13 mouse cellular contexts compared by ENCODE assay signal in the genomic region with DNA sequence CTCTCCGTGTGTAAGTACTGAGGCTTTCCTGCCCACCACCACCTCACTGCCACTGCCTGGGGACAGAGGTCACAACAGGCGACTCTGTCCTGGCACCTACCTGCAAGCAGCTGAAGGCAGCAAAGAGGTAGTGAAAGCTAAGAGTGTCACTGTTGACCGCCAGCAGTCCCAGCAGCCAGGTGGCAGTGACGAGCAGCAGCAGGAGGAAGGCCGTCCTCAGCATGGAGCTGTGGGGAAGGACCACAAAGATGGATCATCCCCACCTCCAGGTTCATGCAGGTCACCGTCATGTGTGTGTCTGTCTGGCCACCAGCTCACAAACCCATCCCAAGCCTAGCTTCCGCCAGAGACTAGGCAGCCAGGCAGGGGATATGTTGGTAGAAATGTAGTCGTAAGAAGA. TPM values are rescaled to one million over a fixed set of nuclear protein-coding genes. Genes with fewer than 3 reads are reported as not detected.
DNase-seq lines count a peak whose midpoint lies in the region; ATAC-seq and TF ChIP-seq lines count a peak whose summit lies in the region.
"Had no signal": no experiment of that assay in that cellular context is flagged by ENCODE, and none has a peak within 500 bp of the region (broad histone marks: within the 10 kb centered on the region; RNA-seq: fewer than 3 reads in every experiment).

No protein-coding gene starts in this region.

- H3K4me1 ChIP-seq in cerebellum, adult 2 months (ENCODE audit: control insufficient read depth, insufficient read depth, low read length): peaks cover 5% of the 10 kb centered on the region
- 0 out of 2 replicates have a peak, but pooled peaks cover 4% of the 10 kb centered on the region for H3K4me1 ChIP-seq in liver, embryonic 11.5 days (replicated peaks; ENCODE audit: control insufficient read depth, insufficient read depth, low read length)
- H3K4me1 ChIP-seq in G1E (ENCODE audit: insufficient read depth, low read depth, low read length): peaks cover 54% of the 10 kb centered on the region
- H3K4me1 ChIP-seq in hindbrain, embryonic 11.5 days (replicated peaks; ENCODE audit: control insufficient read depth, insufficient read depth, low read length): no peaks in the 10 kb centered on the region
- H3K4me1 ChIP-seq: limb, embryonic 13.5 days had no signal

- WGBS in cerebellum, adult 2 months: 81% methylated on average over 8 of the region's 8 CpGs
- 48% methylated on average over 8 of the region's 8 CpGs for WGBS in liver, embryonic 11.5 days
- WGBS in hindbrain, embryonic 11.5 days: 75% methylated on average over 8 of the region's 8 CpGs

- no peak for TF ChIP-seq POLR2A in cerebellum, adult 2 months (IDR thresholded peaks at IDR 0.05; ENCODE audit: borderline replicate concordance, insufficient read depth, low read length)

- no peak for DNase-seq in cerebellum, adult 2 months
- DNase-seq in cerebellum, adult 11 months: no peak
- DNase-seq in liver (peak; percentile 28), G1E (ENCODE audit: low spot score) (peak; percentile 48)
- DNase-seq in liver, embryonic 11.5 days (ENCODE audit: low spot score): no peak
- peak; percentile 21 for DNase-seq in lung, postnatal 10 days
- DNase-seq in hindbrain, embryonic 11.5 days (ENCODE audit: low spot score): no peak
- DNase-seq: B cell, adult 2 months; cerebellum, adult 18-20 months; gastrocnemius, postnatal 36 days had no signal

- no peak overlapping the region for H3K4me2 ChIP-seq in liver, embryonic 11.5 days
- no peak overlapping the region for H3K4me2 ChIP-seq in hindbrain, embryonic 11.5 days (replicated peaks; ENCODE audit: low read depth, low read length)
- H3K4me2 ChIP-seq: limb, embryonic 13.5 days; midbrain, embryonic 11.5 days had no signal

- H3K36me3 ChIP-seq in liver, embryonic 11.5 days (ENCODE audit: control insufficient read depth, insufficient read depth, low read length): 0 out of 2 replicates have a peak, but pooled peaks cover 2% of the 10 kb centered on the region
- peaks cover 60% of the 10 kb centered on the region for H3K36me3 ChIP-seq in G1E (replicated peaks)
- no peaks in the 10 kb centered on the region for H3K36me3 ChIP-seq in hindbrain, embryonic 11.5 days (ENCODE audit: control insufficient read depth, insufficient read depth, low read length)

- no peak for ATAC-seq in liver, embryonic 11.5 days (replicated peaks; ENCODE audit: low FRiP score)
- no peak for ATAC-seq in G1E (ENCODE audit: extremely low read depth, insufficient number of reproducible peaks, low FRiP score, poor library complexity, severe bottlenecking)
- ATAC-seq in hindbrain, embryonic 11.5 days (ENCODE audit: low FRiP score): no peak
- no peak for ATAC-seq in erythroblast, adult 5-6 weeks (replicated peaks; ENCODE audit: low FRiP score, poor library complexity, severe bottlenecking)

- no peaks in the 10 kb centered on the region for H3K9me3 ChIP-seq in liver, embryonic 11.5 days (ENCODE audit: control insufficient read depth, low read length)
- H3K9me3 ChIP-seq in G1E (replicated peaks): no peaks in the 10 kb centered on the region
- H3K9me3 ChIP-seq in hindbrain, embryonic 11.5 days (ENCODE audit: control insufficient read depth, low read length): no peaks in the 10 kb centered on the region
- H3K9me3 ChIP-seq: limb, embryonic 13.5 days had no signal

- H3K9ac ChIP-seq in liver, embryonic 11.5 days (ENCODE audit: low read depth, low read length): no peak overlapping the region
- no peak overlapping the region for H3K9ac ChIP-seq in hindbrain, embryonic 11.5 days (ENCODE audit: low read depth, low read length)
- H3K9ac ChIP-seq: limb, embryonic 13.5 days had no signal

- no peak overlapping the region for H3K27ac ChIP-seq in cerebellum, adult 2 months (ENCODE audit: insufficient read depth, low read length)
- H3K27ac ChIP-seq in liver, embryonic 11.5 days (ENCODE audit: low read depth, low read length): no peak overlapping the region
- no peak overlapping the region for H3K27ac ChIP-seq in hindbrain, embryonic 11.5 days (ENCODE audit: low read depth, low read length)
- H3K27ac ChIP-seq: limb, embryonic 13.5 days had no signal

- no peaks in the 10 kb centered on the region for H3K27me3 ChIP-seq in cerebellum, adult 2 months (ENCODE audit: control insufficient read depth, insufficient read depth, low read length)
- H3K27me3 ChIP-seq in liver, embryonic 11.5 days (replicated peaks; ENCODE audit: control insufficient read depth, insufficient read depth, low read length): peaks cover 3% of the 10 kb centered on the region; the same call in 1 of the 2 replicates
- H3K27me3 ChIP-seq in G1E (ENCODE audit: insufficient read depth, low read length): peaks cover 16% of the 10 kb centered on the region; the same call in 1 of the 2 replicates
- no peaks in the 10 kb centered on the region for H3K27me3 ChIP-seq in hindbrain, embryonic 11.5 days (ENCODE audit: control insufficient read depth, insufficient read depth, low read length)
- H3K27me3 ChIP-seq: limb, embryonic 13.5 days had no signal

- TF ChIP-seq CTCF in cerebellum, adult 2 months (IDR thresholded peaks at IDR 0.05; ENCODE audit: borderline replicate concordance, insufficient read depth, low read depth, low read length): peak; percentile 49; the same call in 1 of the 2 replicates
- TF ChIP-seq CTCF in G1E (IDR thresholded peaks at IDR 0.05; ENCODE audit: low read depth, low read length): no peak

- H3K4me3 ChIP-seq in cerebellum, adult 2 months (replicated peaks; ENCODE audit: insufficient read depth, low read depth, low read length): no peak overlapping the region
- H3K4me3 ChIP-seq in liver, embryonic 11.5 days (ENCODE audit: low read depth, low read length): no peak overlapping the region
- H3K4me3 ChIP-seq in G1E (ENCODE audit: low read depth, low read length): 0 out of 2 replicates have a peak overlapping the region, but pooled peaks have one; percentile 23
- H3K4me3 ChIP-seq in hindbrain, embryonic 11.5 days (ENCODE audit: low read depth, low read length): no peak overlapping the region
- H3K4me3 ChIP-seq: limb, embryonic 13.5 days had no signal

RNA-seq across cellular contexts. Expression of gene Trmu, which starts 24.7 kb away (rescaled TPM):
- 72.9 and 73.4 TPM in 2 replicates for polyA plus RNA-seq in cerebellum, adult 2 months (2012; rRNA removed)
- 34.0 and 35.0 TPM in 2 replicates for polyA plus RNA-seq in liver, embryonic 11.5 days (2014; fragmentation: Nextera tagmentation; extraction: Ambion mirVana)
- total RNA-seq in G1E (2014; fragmentation: Nextera tagmentation) (10.6 and 21.2 TPM in 2 replicates), G1E (2017) (28.6 and 30.5 TPM in 2 replicates)
- 41.1 TPM in 2 replicates for polyA plus RNA-seq in G1E (2012)
- polyA plus RNA-seq in hindbrain, embryonic 11.5 days (2014; fragmentation: Nextera tagmentation; extraction: Ambion mirVana): 30.4 and 34.6 TPM in 2 replicates
- total RNA-seq in erythroblast, adult 5-6 weeks (2015; ENCODE audit: low replicate concordance): 0.96 and 6.7 TPM in 2 replicates
- 4.6 and 9.4 TPM in 2 replicates for total RNA-seq in erythroblast, adult 5-6 weeks (2017; ENCODE audit: low replicate concordance)

RNA-seq across cellular contexts. Expression of gene Gtse1, which starts 44.3 kb away (rescaled TPM):
- 0.64 and 0.79 TPM in 2 replicates for polyA plus RNA-seq in cerebellum, adult 2 months (2012; rRNA removed)
- polyA plus RNA-seq in liver, embryonic 11.5 days (2014; fragmentation: Nextera tagmentation; extraction: Ambion mirVana): 38.8 and 42.5 TPM in 2 replicates
- total RNA-seq in G1E (2014; fragmentation: Nextera tagmentation): 50.6 and 54.3 TPM in 2 replicates
- total RNA-seq in G1E (2017): 26.3 TPM in 2 replicates
- 92.1 and 99.4 TPM in 2 replicates for polyA plus RNA-seq in G1E (2012)
- 26.8 and 33.9 TPM in 2 replicates for polyA plus RNA-seq in hindbrain, embryonic 11.5 days (2014; fragmentation: Nextera tagmentation; extraction: Ambion mirVana)
- total RNA-seq in erythroblast, adult 5-6 weeks (2015; ENCODE audit: low replicate concordance): 8.6 TPM in 2 replicates
- 6.1 and 10.0 TPM in 2 replicates for total RNA-seq in erythroblast, adult 5-6 weeks (2017; ENCODE audit: low replicate concordance)

Comparison
In these comparisons a context has a peak if more than half of its experiments do, and no peak if none do; other contexts are left out.
1. DNase-seq: peak in liver (single experiment), G1E (single experiment) and lung, postnatal 10 days (single experiment); none in cerebellum, adult 2 months (0 of 2), cerebellum, adult 11 months (single experiment), liver, embryonic 11.5 days (single experiment) and hindbrain, embryonic 11.5 days (single experiment).
2. RNA of gene Gtse1, which starts 44.3 kb away (polyA plus RNA-seq): 92.1 to 99.4 TPM in G1E, 38.8 to 42.5 TPM in liver, embryonic 11.5 days and 26.8 to 33.9 TPM in hindbrain, embryonic 11.5 days; 0.64 to 0.79 TPM in cerebellum, adult 2 months; every median in the first group is over 10 times any median in the second.